Mouse (Mus musculus) brain, embryonic 14.5 days (tissue): ENCODE data around the gene Pkdrej.

Experiments used
- CTCF ChIP-seq: fragments of 200-500 bp; IDR thresholded peaks from 2 replicates; pipeline ENCODE4 v1.5.1; 2012; ENCODE audit warnings: inconsistent platforms, mild to moderate bottlenecking, moderate library complexity, borderline replicate concordance; ENCODE audit not compliant: insufficient read depth, insufficient read length; ENCODE audit errors: extremely low read depth
- POLR2A ChIP-seq: fragments of 200-500 bp; IDR thresholded peaks from 2 replicates; pipeline ENCODE4 v1.6.1; 2012; ENCODE audit warnings: mild to moderate bottlenecking, inconsistent platforms, borderline replicate concordance; ENCODE audit not compliant: poor library complexity, insufficient read depth, insufficient read length, severe bottlenecking; ENCODE audit errors: extremely low read depth

DNA sequence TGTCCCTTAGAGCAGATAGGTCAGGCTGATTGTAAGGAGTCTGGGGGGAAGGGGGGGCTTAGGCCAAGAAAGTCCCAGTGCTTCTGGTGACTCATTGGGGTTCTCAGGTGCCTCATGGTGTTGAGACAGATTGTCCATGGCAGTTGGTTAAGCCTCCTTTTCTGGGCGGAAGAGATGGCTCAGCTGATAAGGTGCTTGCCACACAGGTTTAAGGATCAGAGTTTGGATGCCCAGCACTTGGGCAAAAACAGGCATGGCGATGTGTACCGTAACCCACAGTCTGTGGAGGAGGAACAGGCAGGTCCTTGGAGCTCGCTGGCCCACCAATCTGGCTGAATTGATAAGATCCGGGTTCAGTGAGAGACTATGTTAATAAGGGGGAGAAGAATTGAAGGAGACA, 15.4 kb upstream of the Pkdrej start:
- TF ChIP-seq CTCF (no peak), POLR2A (no peak)
